Mouse (Mus musculus) bone marrow macrophage, adult 2 months (primary cell): ENCODE data around the gene Acadvl.

ENCODE experiments used
- CTCF ChIP-seq: IDR thresholded peaks from 2 replicates; pipeline ENCODE4 v1.5.1; 2012; ENCODE audit warnings: low read depth, mild to moderate bottlenecking, low read length, moderate library complexity
- POLR2A ChIP-seq: IDR thresholded peaks from 2 replicates; pipeline ENCODE4 v1.6.1; 2012; ENCODE audit warnings: mild to moderate bottlenecking, low read depth, low read length, borderline replicate concordance

DNA sequence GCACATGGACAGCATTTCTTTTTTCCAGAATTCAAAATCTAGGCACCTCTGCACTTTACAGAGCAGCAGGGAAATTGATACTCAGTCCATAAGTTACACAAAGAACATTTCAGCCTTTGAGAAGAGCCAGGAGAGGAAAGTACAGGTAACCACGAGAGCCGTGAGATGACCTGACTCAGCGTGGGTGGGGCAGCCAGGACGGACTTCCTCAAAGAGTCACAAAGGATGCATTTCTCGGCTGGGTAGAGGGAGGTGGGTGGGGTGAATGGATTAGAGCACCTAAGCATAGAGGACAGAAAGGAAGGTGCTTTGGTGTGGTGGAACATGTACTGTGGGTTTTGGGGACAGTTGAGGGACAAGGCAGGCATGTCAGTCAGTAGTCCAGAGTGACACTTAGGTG, 53.4 kb downstream of the Acadvl start:
- TF ChIP-seq CTCF (no peak), POLR2A (no peak)
